In genomic region chr5:111590619-111591081, GRCm38 (mm10) we compare ENCODE assay signal across 8 mouse cellular contexts.
A peak's percentile ranks its signal among the peaks of the same experiment; 100 is the strongest.
DNase-seq lines count a peak whose midpoint lies in the region; ATAC-seq and TF ChIP-seq lines count a peak whose summit lies in the region.

No protein-coding gene starts in this region.

- H3K4me1 ChIP-seq in lung, embryonic 16.5 days (replicated peaks; ENCODE audit: control insufficient read depth, insufficient read depth, low read length): no peaks in the 10 kb centered on the region
- H3K4me1 ChIP-seq in forebrain, embryonic 14.5 days (ENCODE audit: control insufficient read depth, insufficient read depth, low read length): peaks cover 19% of the 10 kb centered on the region
- peaks cover 28% of the 10 kb centered on the region for H3K4me1 ChIP-seq in midbrain, embryonic 11.5 days (ENCODE audit: control insufficient read depth, insufficient read depth, low read length)

- H3K9ac ChIP-seq in lung, embryonic 16.5 days (ENCODE audit: low read length): no peak overlapping the region
- H3K9ac ChIP-seq in forebrain, embryonic 14.5 days (ENCODE audit: low read length): peak overlapping the region; percentile 29
- H3K9ac ChIP-seq in midbrain, embryonic 11.5 days (ENCODE audit: low read length): peak overlapping the region; percentile 34

- H3K4me2 ChIP-seq in lung, embryonic 16.5 days (ENCODE audit: low read depth, low read length): no peak overlapping the region
- no peak overlapping the region for H3K4me2 ChIP-seq in forebrain, embryonic 14.5 days (ENCODE audit: low read length)
- no peak overlapping the region for H3K4me2 ChIP-seq in midbrain, embryonic 11.5 days

- no peaks in the 10 kb centered on the region for H3K27me3 ChIP-seq in lung, embryonic 16.5 days (ENCODE audit: control insufficient read depth, insufficient read depth, low read depth, low read length)
- no peaks in the 10 kb centered on the region for H3K27me3 ChIP-seq in forebrain, embryonic 14.5 days (replicated peaks; ENCODE audit: control insufficient read depth, insufficient read depth, low read length)
- H3K27me3 ChIP-seq in midbrain, embryonic 11.5 days (ENCODE audit: control insufficient read depth, insufficient read depth, low read length): no peaks in the 10 kb centered on the region

- H3K9me3 ChIP-seq in lung, embryonic 16.5 days (ENCODE audit: control insufficient read depth, low read length): no peaks in the 10 kb centered on the region
- no peaks in the 10 kb centered on the region for H3K9me3 ChIP-seq in forebrain, embryonic 14.5 days (replicated peaks; ENCODE audit: control insufficient read depth, low read length)
- H3K9me3 ChIP-seq in midbrain, embryonic 11.5 days (ENCODE audit: control insufficient read depth, low read length): no peaks in the 10 kb centered on the region

- no peak for DNase-seq in lung, adult 18-20 months
- DNase-seq in forebrain, embryonic 14.5 days (ENCODE audit: low spot score): peak; percentile 84
- no peak for DNase-seq in midbrain, embryonic 11.5 days (ENCODE audit: low spot score, missing footprints)
- peak; percentile 51 to 52 for DNase-seq in thymus, postnatal 10 days (ENCODE audit: low spot score in 2 of 2)
- no peak for DNase-seq in gastrocnemius, adult 2 months

- ATAC-seq in lung, embryonic 16.5 days (ENCODE audit: low read depth): peak; percentile 74
- ATAC-seq in forebrain, embryonic 14.5 days: peak; percentile 76
- peak; percentile 42; the same call in 1 of the 2 replicates for ATAC-seq in midbrain, embryonic 11.5 days (ENCODE audit: low FRiP score)
- ATAC-seq in CD4-positive, CD25-positive, alpha-beta regulatory T cell, adult 4 months: no peak
- no peak for ATAC-seq in megakaryocyte, adult 5-6 weeks (ENCODE audit: poor library complexity, severe bottlenecking)

- intact Hi-C loops in gastrocnemius, adult 2 months (cut with DNase I): no loop called here

- H3K27ac ChIP-seq in lung, embryonic 16.5 days (ENCODE audit: low read length): no peak overlapping the region
- peak overlapping the region; percentile 84 for H3K27ac ChIP-seq in forebrain, embryonic 14.5 days (ENCODE audit: low read depth, low read length)
- peak overlapping the region; percentile 63 for H3K27ac ChIP-seq in midbrain, embryonic 11.5 days (ENCODE audit: low read depth, low read length)
- no peak overlapping the region for H3K27ac ChIP-seq in gastrocnemius, adult 2 months

- no peaks in the 10 kb centered on the region for H3K36me3 ChIP-seq in lung, embryonic 16.5 days (ENCODE audit: control insufficient read depth, insufficient read depth, low read length)
- H3K36me3 ChIP-seq in forebrain, embryonic 14.5 days (ENCODE audit: control insufficient read depth, insufficient read depth, low read length): no peaks in the 10 kb centered on the region
- no peaks in the 10 kb centered on the region for H3K36me3 ChIP-seq in midbrain, embryonic 11.5 days (ENCODE audit: control insufficient read depth, insufficient read depth, low read length)

- 4% methylated on average over 4 of the region's 4 CpGs for WGBS in lung, embryonic 16.5 days
- 13% methylated on average over 4 of the region's 4 CpGs for WGBS in forebrain, embryonic 14.5 days
- 25% methylated on average over 4 of the region's 4 CpGs for WGBS in midbrain, embryonic 11.5 days

- no peak for TF ChIP-seq CTCF in gastrocnemius, adult 2 months (IDR thresholded peaks at IDR 0.05)

- no peak overlapping the region for H3K4me3 ChIP-seq in lung, embryonic 16.5 days (ENCODE audit: low read length)
- no peak overlapping the region for H3K4me3 ChIP-seq in forebrain, embryonic 14.5 days (ENCODE audit: low read depth, low read length)
- no peak overlapping the region for H3K4me3 ChIP-seq in midbrain, embryonic 11.5 days (ENCODE audit: low read depth, low read length)
- H3K4me3 ChIP-seq in gastrocnemius, adult 2 months: no peak overlapping the region

Comparison
In these comparisons a context has a peak if more than half of its experiments do, and no peak if none do; other contexts are left out.
1. ATAC-seq: peak in lung, embryonic 16.5 days (single experiment), forebrain, embryonic 14.5 days (single experiment) and midbrain, embryonic 11.5 days (single experiment); none in CD4-positive, CD25-positive, alpha-beta regulatory T cell, adult 4 months (single experiment) and megakaryocyte, adult 5-6 weeks (single experiment).
2. H3K27ac ChIP-seq: peak in forebrain, embryonic 14.5 days (single experiment) and midbrain, embryonic 11.5 days (single experiment); none in lung, embryonic 16.5 days (single experiment) and gastrocnemius, adult 2 months (single experiment).
3. DNase-seq: peak in forebrain, embryonic 14.5 days (single experiment) and thymus, postnatal 10 days (2 of 2); none in lung, adult 18-20 months (0 of 2), midbrain, embryonic 11.5 days (single experiment) and gastrocnemius, adult 2 months (single experiment).